Comparison of ENCODE assay signal across 8 mouse cellular contexts in genomic region chr17:82957409-82957808, GRCm38 (mm10).
DNase-seq lines count a peak whose midpoint lies in the region; ATAC-seq and TF ChIP-seq lines count a peak whose summit lies in the region.
"Had no signal": no experiment of that assay in that cellular context is flagged by ENCODE, and none has a peak within 500 bp of the region (broad histone marks: within the 10 kb centered on the region; RNA-seq: fewer than 3 reads in every experiment).

No protein-coding gene starts in this region.

- H3K36me3 ChIP-seq in MEL (ENCODE audit: control insufficient read depth in 1 of 2, insufficient read depth in 2 of 2, low read length in 2 of 2), result no peaks in the 10 kb centered on the region
- no peaks in the 10 kb centered on the region for H3K36me3 ChIP-seq in hindbrain, embryonic 14.5 days (replicated peaks; ENCODE audit: control insufficient read depth, insufficient read depth)
- no peaks in the 10 kb centered on the region for H3K36me3 ChIP-seq in midbrain, postnatal 0 days (ENCODE audit: insufficient read depth, low read length)
- H3K36me3 ChIP-seq: liver, embryonic 13.5 days had no signal

- peak; percentile 25 to 57 for DNase-seq in layer of hippocampus, adult 2 months (ENCODE audit: low spot score in 2 of 2)
- DNase-seq in layer of hippocampus, adult 8-10 months (ENCODE audit: low spot score in 2 of 2), result no peak
- peak; percentile 79 for DNase-seq in MEL (ENCODE audit: low read depth, low spot score)
- DNase-seq in brain, embryonic 14.5 days (ENCODE audit: low read depth), result peak; percentile 90
- peak; percentile 95 for DNase-seq in hindbrain, embryonic 14.5 days (ENCODE audit: low spot score)
- peak; percentile 91 for DNase-seq in midbrain, postnatal 0 days (ENCODE audit: low spot score)
- DNase-seq: liver, embryonic 13.5 days had no signal

- TF ChIP-seq EP300 in MEL (IDR thresholded peaks at IDR 0.05; ENCODE audit: low read depth in 1 of 2, low read length in 2 of 2), result no peak

- no peak for TF ChIP-seq POLR2A in MEL (IDR thresholded peaks at IDR 0.05; ENCODE audit: control insufficient read depth in 1 of 2, insufficient read depth in 1 of 2, low read depth in 1 of 2, low read length in 2 of 2, poor library complexity in 1 of 2)
- TF ChIP-seq POLR2A in brain, embryonic 14.5 days (IDR thresholded peaks at IDR 0.05; ENCODE audit: borderline replicate concordance, extremely low read depth, insufficient read depth, insufficient read length, poor library complexity, severe bottlenecking), result no peak

- TF ChIP-seq RAD21 in MEL (IDR thresholded peaks at IDR 0.05; ENCODE audit: low read depth, low read length), result peak; percentile 67

- no peaks in the 10 kb centered on the region for H3K4me1 ChIP-seq in MEL (ENCODE audit: control insufficient read depth in 1 of 2, insufficient read depth in 2 of 2, low read length in 2 of 2)
- no peaks in the 10 kb centered on the region for H3K4me1 ChIP-seq in hindbrain, embryonic 14.5 days (replicated peaks; ENCODE audit: control insufficient read depth, insufficient read depth, low read length)
- H3K4me1 ChIP-seq in midbrain, postnatal 0 days (ENCODE audit: insufficient read depth, low read length), result no peaks in the 10 kb centered on the region
- H3K4me1 ChIP-seq: liver, embryonic 13.5 days had no signal

- H3K79me2 ChIP-seq in MEL (ENCODE audit: control insufficient read depth, insufficient read depth, low read length, poor library complexity), result no peaks in the 10 kb centered on the region

- no peaks in the 10 kb centered on the region for H3K9me3 ChIP-seq in MEL (replicated peaks; ENCODE audit: insufficient read depth, low read length)
- H3K9me3 ChIP-seq in hindbrain, embryonic 14.5 days (ENCODE audit: control insufficient read depth, low read length), result no peaks in the 10 kb centered on the region
- no peaks in the 10 kb centered on the region for H3K9me3 ChIP-seq in midbrain, postnatal 0 days (ENCODE audit: low read length)
- H3K9me3 ChIP-seq: liver, embryonic 13.5 days had no signal

- no peak overlapping the region for H3K4me2 ChIP-seq in hindbrain, embryonic 14.5 days (replicated peaks)
- no peak overlapping the region for H3K4me2 ChIP-seq in midbrain, postnatal 0 days (ENCODE audit: low read depth, low read length, poor library complexity, severe bottlenecking)
- H3K4me2 ChIP-seq: liver, embryonic 13.5 days had no signal

- peak; percentile 78 for TF ChIP-seq CTCF in layer of hippocampus, adult 2 months (conservative IDR thresholded peaks at IDR 0.05)
- peak; percentile 15 to 56 (median 34); a peak in 4 of 6 replicates for TF ChIP-seq CTCF in MEL (IDR thresholded peaks at IDR 0.05 in 2 of 3, conservative IDR thresholded peaks at IDR 0.05 in 1 of 3; ENCODE audit: control insufficient read depth in 1 of 3, insufficient read depth in 1 of 3, low read depth in 2 of 3, low read length in 3 of 3, poor library complexity in 1 of 3, severe bottlenecking in 1 of 3)
- TF ChIP-seq CTCF in brain, embryonic 14.5 days (IDR thresholded peaks at IDR 0.05; ENCODE audit: borderline replicate concordance, extremely low read depth, insufficient read depth, insufficient read length), result peak; percentile 51; the same call in 1 of the 2 replicates
- peak; percentile 89 for TF ChIP-seq CTCF in midbrain, postnatal 0 days (IDR thresholded peaks at IDR 0.05)

- WGBS in hindbrain, embryonic 14.5 days, result 42% methylated on average over 4 of the region's 4 CpGs
- 35% methylated on average over 4 of the region's 4 CpGs for WGBS in midbrain, postnatal 0 days

- no peak overlapping the region for H3K4me3 ChIP-seq in layer of hippocampus, adult 2 months
- H3K4me3 ChIP-seq in MEL (ENCODE audit: control insufficient read depth in 1 of 2, insufficient read depth in 1 of 2, low read depth in 2 of 2, low read length in 2 of 2), result no peak overlapping the region
- H3K4me3 ChIP-seq in hindbrain, embryonic 14.5 days (replicated peaks; ENCODE audit: low read length), result no peak overlapping the region
- no peak overlapping the region for H3K4me3 ChIP-seq in midbrain, postnatal 0 days (ENCODE audit: low read depth, low read length)
- H3K4me3 ChIP-seq: liver, embryonic 13.5 days had no signal

- peak; percentile 66; the same call in 1 of the 2 replicates for ATAC-seq in hindbrain, embryonic 14.5 days (ENCODE audit: low FRiP score)
- 0 out of 2 replicates have a peak, but pooled peaks have one; percentile 44 for ATAC-seq in midbrain, postnatal 0 days (ENCODE audit: low FRiP score)
- no peak for ATAC-seq in granulocyte monocyte progenitor cell, adult 5-6 weeks (replicated peaks; ENCODE audit: poor library complexity, severe bottlenecking)

- no peak overlapping the region for H3K27ac ChIP-seq in layer of hippocampus, adult 2 months
- no peak overlapping the region for H3K27ac ChIP-seq in MEL (ENCODE audit: control insufficient read depth, low read depth, low read length)
- H3K27ac ChIP-seq in hindbrain, embryonic 14.5 days, result no peak overlapping the region
- H3K27ac ChIP-seq in midbrain, postnatal 0 days (ENCODE audit: low read depth, low read length), result no peak overlapping the region
- H3K27ac ChIP-seq: liver, embryonic 13.5 days had no signal

- H3K9ac ChIP-seq in MEL (ENCODE audit: control insufficient read depth, low read depth, low read length, poor library complexity, severe bottlenecking), result no peak overlapping the region
- no peak overlapping the region for H3K9ac ChIP-seq in hindbrain, embryonic 14.5 days
- no peak overlapping the region for H3K9ac ChIP-seq in midbrain, postnatal 0 days (replicated peaks; ENCODE audit: low read length, poor library complexity, severe bottlenecking)
- H3K9ac ChIP-seq: liver, embryonic 13.5 days had no signal

- no peaks in the 10 kb centered on the region for H3K27me3 ChIP-seq in MEL (ENCODE audit: control insufficient read depth in 1 of 2, insufficient read depth in 2 of 2, low read length in 2 of 2)
- no peaks in the 10 kb centered on the region for H3K27me3 ChIP-seq in hindbrain, embryonic 14.5 days (ENCODE audit: control insufficient read depth, insufficient read depth, low read length)
- no peaks in the 10 kb centered on the region for H3K27me3 ChIP-seq in midbrain, postnatal 0 days (ENCODE audit: insufficient read depth, low read length)
- H3K27me3 ChIP-seq: liver, embryonic 13.5 days had no signal

TF ChIP-seq in MEL, 35 proteins besides CTCF, POLR2A, EP300 and RAD21:
- TF ChIP-seq SMC3 (IDR thresholded peaks at IDR 0.05; ENCODE audit: low read depth, low read length) (peak; percentile 64), ZC3H11A (IDR thresholded peaks at IDR 0.05; ENCODE audit: low read depth, low read length) (peak; percentile 54), ZNF384 (IDR thresholded peaks at IDR 0.05; ENCODE audit: low read depth, low read length) (no peak)
TF ChIP-seq in MEL: peak in this region for 2.

Comparison
In these comparisons a context has a peak if more than half of its experiments do, and no peak if none do; other contexts are left out.
1. DNase-seq: peak in layer of hippocampus, adult 2 months (2 of 2), MEL (single experiment), brain, embryonic 14.5 days (single experiment), hindbrain, embryonic 14.5 days (single experiment) and midbrain, postnatal 0 days (single experiment); none in layer of hippocampus, adult 8-10 months (0 of 2).
2. CTCF ChIP-seq: peak in every context shown above with its lines; median percentile 89 in midbrain, postnatal 0 days; 78 in layer of hippocampus, adult 2 months; 51 in brain, embryonic 14.5 days; 34 in MEL.